Mouse (Mus musculus) gastrocnemius, postnatal 36 days (tissue): ENCODE data around the gene Helt. TPM values are rescaled to one million over a fixed set of nuclear protein-coding genes. Genes with fewer than 3 reads are reported as not detected.
"Not testable (repeated sequence)": the region's sequence is repeated elsewhere in the genome, so short reads cannot be mapped to it uniquely, and the experiment has no call there.

Experiments
- DNase-seq, 2 experiments: peaks; one replicate each; pipeline ENCODE4 v3.0.0; 2022
- intact Hi-C: fragments of 180-260 bp; cut with DNase I; formaldehyde crosslinking; loops from one replicate; pipeline ENCODE4 v1.15.1; 2025
- total RNA-seq, 2 experiments: library from RNA; stranded (reverse); gene quantifications; 2 replicates each; pipeline ENCODE4 v1.2.3; 2021

Gene Helt
- total RNA-seq, 2 experiments from 2014 or later = 0.77 to 1.1 TPM

- intact Hi-C loops = no loop called here
These were observed 7.7 kb upstream of the Helt start for GRCm38 (mm10) chr8:46302121-46302520.

GRCm38 (mm10) chr8:46298847-46299246 is 4.4 kb upstream of the Helt start:
- DNase-seq = no peak
- intact Hi-C loops = no loop called here

More at GRCm38 (mm10) chr8:46302121-46302520, 7.7 kb upstream of the Helt start:
- no peak for DNase-seq

- no peak for DNase-seq
These were observed 2.1 kb upstream of the Helt start for GRCm38 (mm10) chr8:46296551-46296950.

GRCm38 (mm10) chr8:46295951-46296350 is 1.5 kb upstream of the Helt start:
- DNase-seq = no peak
- intact Hi-C loops = no loop called here

More at GRCm38 (mm10) chr8:46296551-46296950, 2.1 kb upstream of the Helt start:
- intact Hi-C loops = no loop called here

GRCm38 (mm10) chr8:46295101-46295534 is 647 bp upstream of the Helt start:
- DNase-seq = no peak
- intact Hi-C loops = no loop called here

- DNase-seq = no peak
- intact Hi-C loops = no loop called here
These were observed 725 bp downstream of the Helt start for GRCm38 (mm10) chr8:46293741-46294151.

- intact Hi-C loops = no loop called here
- DNase-seq = no peak
These were observed 1.3 kb downstream of the Helt start for GRCm38 (mm10) chr8:46293201-46293600.

- intact Hi-C loops = no loop called here
- DNase-seq = no peak
These were observed 2.4 kb downstream of the Helt start for GRCm38 (mm10) chr8:46291931-46292675.

- intact Hi-C loops = no loop called here
- DNase-seq = no peak
These were observed 5.2 kb downstream of the Helt start for GRCm38 (mm10) chr8:46289274-46289673.

- intact Hi-C loops = no loop called here
- no peak for DNase-seq
These were observed 6.5 kb downstream of the Helt start for GRCm38 (mm10) chr8:46288021-46288420.

- intact Hi-C loops = no loop called here
- peak in 1 of 2 experiments; percentile 23 for DNase-seq
These were observed 8.5 kb downstream of the Helt start for GRCm38 (mm10) chr8:46285980-46286379.

GRCm38 (mm10) chr8:46281536-46281935 is 12.9 kb downstream of the Helt start:
- peak; percentile 45 to 46 for DNase-seq
- intact Hi-C loops = loop anchor here (2.0 kb wide), 1 partner anchor 39 kb away; no protein-coding TSS in a partner anchor

- intact Hi-C loops = no loop called here
- no peak for DNase-seq
These were observed 17.5 kb downstream of the Helt start for GRCm38 (mm10) chr8:46276939-46277338.

- intact Hi-C loops = no loop called here
- DNase-seq = peak in 1 of 2 experiments; percentile 18
These were observed 23.7 kb downstream of the Helt start for GRCm38 (mm10) chr8:46270741-46271140.

- no peak for DNase-seq
- intact Hi-C loops = no loop called here
These were observed 24.3 kb downstream of the Helt start for GRCm38 (mm10) chr8:46270147-46270546.

- DNase-seq = no peak
- intact Hi-C loops = no loop called here
These were observed 27.7 kb downstream of the Helt start for GRCm38 (mm10) chr8:46266801-46267200.

- DNase-seq = not testable (repeated sequence)
These were observed 30.3 kb downstream of the Helt start for GRCm38 (mm10) chr8:46264206-46264605.

GRCm38 (mm10) chr8:46257921-46258682 is 36.4 kb downstream of the Helt start:
- intact Hi-C loops = no loop called here
- no peak for DNase-seq

More at GRCm38 (mm10) chr8:46264206-46264605, 30.3 kb downstream of the Helt start:
- intact Hi-C loops = not testable (repeated sequence)

- intact Hi-C loops = no loop called here
- DNase-seq = no peak
These were observed 42.0 kb downstream of the Helt start for GRCm38 (mm10) chr8:46252456-46252855.

GRCm38 (mm10) chr8:46251561-46251960 is 42.9 kb downstream of the Helt start:
- intact Hi-C loops = no loop called here
- no peak for DNase-seq

- no peak for DNase-seq
- intact Hi-C loops = no loop called here
These were observed 48.1 kb downstream of the Helt start for GRCm38 (mm10) chr8:46246346-46246745.
